Mouse (Mus musculus) stomach, postnatal 0 days (tissue): Measurements from ENCODE around the gene Twist2.

Source experiments
- CTCF ChIP-seq: IDR thresholded peaks from 2 replicates; pipeline ENCODE4 v1.5.1; 2016; ENCODE audit warnings: antibody characterized with exemption, low read depth, mild to moderate bottlenecking, moderate library complexity
- EP300 ChIP-seq: optimal IDR thresholded peaks from 2 replicates; pipeline ENCODE3; 2016; ENCODE audit warnings: antibody characterized with exemption

GRCm38 (mm10) chr1:91819237-91819636 is 18.0 kb downstream of the Twist2 start:
- TF ChIP-seq CTCF (peak; percentile 67), EP300 (no peak)
